Mouse (Mus musculus) ES-Bruce4 (cell line): ENCODE data around the gene Homer3.

ENCODE experiments used
- CTCF ChIP-seq: IDR thresholded peaks from one replicate; pipeline ENCODE4 v1.8.1; 2011; ENCODE audit warnings: low read depth, low read length
- POLR2A ChIP-seq: IDR thresholded peaks from one replicate; pipeline ENCODE4 v1.8.1; 2011; ENCODE audit warnings: low read length; ENCODE audit not compliant: insufficient read depth

DNA sequence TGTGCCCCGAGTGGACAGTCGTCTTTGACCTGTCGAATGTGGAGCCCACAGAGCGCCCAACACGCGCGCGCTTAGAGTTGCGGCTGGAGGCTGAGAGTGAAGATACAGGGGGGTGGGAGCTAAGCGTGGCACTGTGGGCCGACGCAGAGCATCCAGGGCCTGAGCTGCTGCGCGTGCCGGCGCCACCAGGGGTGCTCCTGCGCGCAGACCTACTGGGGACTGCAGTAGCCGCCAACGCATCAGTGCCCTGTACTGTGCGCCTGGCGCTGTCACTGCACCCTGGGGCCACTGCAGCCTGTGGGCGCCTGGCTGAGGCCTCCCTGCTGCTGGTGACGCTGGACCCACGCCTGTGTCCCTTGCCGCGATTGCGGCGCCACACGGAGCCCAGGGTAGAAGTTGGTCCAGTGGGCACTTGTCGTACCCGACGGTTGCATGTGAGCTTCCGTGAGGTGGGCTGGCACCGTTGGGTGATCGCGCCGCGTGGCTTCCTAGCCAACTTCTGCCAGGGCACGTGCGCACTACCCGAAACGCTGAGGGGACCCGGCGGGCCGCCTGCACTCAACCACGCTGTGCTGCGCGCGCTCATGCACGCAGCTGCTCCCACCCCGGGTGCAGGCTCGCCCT, 48.2 kb downstream of the Homer3 start:
- TF ChIP-seq CTCF (peak; percentile 33), POLR2A (no peak)
